Mouse (Mus musculus): ENCODE measurements at regions not wholly inside any gene's neighbourhood (a gene's known extent, or its start where the extent isn't known, plus 50 kb on each side); places are given as distances from the start of the nearest gene placed in this dataset.
A peak's percentile ranks its signal among the peaks of the same experiment; 100 is the strongest.

GRCm38 (mm10) chr15:71240647-71241351 lies 2593.6 kb upstream of the Gm6569 start:
- H3K9me3 ChIP-seq (replicated peaks), result no peaks in the 10 kb centered on the region
- H3K27me3 ChIP-seq (ENCODE audit: low read depth, poor library complexity, severe bottlenecking), result no peaks in the 10 kb centered on the region
- H3K4me3 ChIP-seq, result no peak overlapping the region
- no peaks in the 10 kb centered on the region for H3K4me1 ChIP-seq
- WGBS, result 45% methylated on average over 9 of the region's 9 CpGs
- no peaks in the 10 kb centered on the region for H3K36me3 ChIP-seq
- peak; percentile 79 for DNase-seq (ENCODE audit: low spot score)
- H3K27ac ChIP-seq (replicated peaks), result no peak overlapping the region

GRCm38 (mm10) chr15:71243539-71243938 lies 2590.8 kb upstream of the Gm6569 start:
- WGBS, result 88% methylated on average over 9 of the region's 9 CpGs
- H3K27ac ChIP-seq (replicated peaks), result no peak overlapping the region
- no peaks in the 10 kb centered on the region for H3K27me3 ChIP-seq (ENCODE audit: low read depth, poor library complexity, severe bottlenecking)
- no peak overlapping the region for H3K4me3 ChIP-seq
- DNase-seq (ENCODE audit: low spot score), result no peak
- no peaks in the 10 kb centered on the region for H3K4me1 ChIP-seq
- H3K36me3 ChIP-seq, result no peaks in the 10 kb centered on the region
- no peaks in the 10 kb centered on the region for H3K9me3 ChIP-seq (replicated peaks)

- no peaks in the 10 kb centered on the region for H3K27me3 ChIP-seq (ENCODE audit: low read depth, poor library complexity, severe bottlenecking)
- no peak overlapping the region for H3K27ac ChIP-seq (replicated peaks)
- H3K9me3 ChIP-seq (replicated peaks), result no peaks in the 10 kb centered on the region
- 94% methylated on average over 2 of the region's 2 CpGs for WGBS
- no peaks in the 10 kb centered on the region for H3K36me3 ChIP-seq
- no peak for DNase-seq (ENCODE audit: low spot score)
- H3K4me1 ChIP-seq, result no peaks in the 10 kb centered on the region
- H3K4me3 ChIP-seq, result no peak overlapping the region
Observed at GRCm38 (mm10) chr15:71275876-71276565, 2558.3 kb upstream of the Gm6569 start.

GRCm38 (mm10) chr15:71276566-71276912 lies 2557.8 kb upstream of the Gm6569 start:
- H3K27ac ChIP-seq (replicated peaks), result no peak overlapping the region
- WGBS, result 80% methylated on average over 2 of the region's 2 CpGs
- no peaks in the 10 kb centered on the region for H3K4me1 ChIP-seq
- no peaks in the 10 kb centered on the region for H3K36me3 ChIP-seq
- no peaks in the 10 kb centered on the region for H3K27me3 ChIP-seq (ENCODE audit: low read depth, poor library complexity, severe bottlenecking)
- H3K9me3 ChIP-seq (replicated peaks), result no peaks in the 10 kb centered on the region
- no peak for DNase-seq (ENCODE audit: low spot score)
- H3K4me3 ChIP-seq, result no peak overlapping the region

GRCm38 (mm10) chr15:71277388-71277787 lies 2557.0 kb upstream of the Gm6569 start:
- H3K36me3 ChIP-seq, result no peaks in the 10 kb centered on the region
- H3K27me3 ChIP-seq (ENCODE audit: low read depth, poor library complexity, severe bottlenecking), result no peaks in the 10 kb centered on the region
- DNase-seq (ENCODE audit: low spot score), result no peak
- no peaks in the 10 kb centered on the region for H3K4me1 ChIP-seq
- H3K9me3 ChIP-seq (replicated peaks), result no peaks in the 10 kb centered on the region
- 84% methylated on average over 2 of the region's 2 CpGs for WGBS
- no peak overlapping the region for H3K4me3 ChIP-seq
- H3K27ac ChIP-seq (replicated peaks), result no peak overlapping the region

- WGBS, result 95% methylated on average over 3 of the region's 3 CpGs
- Histone ChIP-seq H3K4me1 (no peaks in the 10 kb centered on the region), H3K36me3 (no peaks in the 10 kb centered on the region), H3K27ac (replicated peaks) (no peak overlapping the region), H3K9me3 (replicated peaks) (no peaks in the 10 kb centered on the region), H3K4me3 (no peak overlapping the region), H3K27me3 (ENCODE audit: low read depth, poor library complexity, severe bottlenecking) (no peaks in the 10 kb centered on the region)
- no peak for DNase-seq (ENCODE audit: low spot score)
Observed at GRCm38 (mm10) chr15:71283775-71284174, 2550.6 kb upstream of the Gm6569 start.

- no peak overlapping the region for H3K4me3 ChIP-seq
- no peaks in the 10 kb centered on the region for H3K36me3 ChIP-seq
- H3K27me3 ChIP-seq (ENCODE audit: low read depth, poor library complexity, severe bottlenecking), result no peaks in the 10 kb centered on the region
- H3K4me1 ChIP-seq, result no peaks in the 10 kb centered on the region
- DNase-seq (ENCODE audit: low spot score), result no peak
- no peak overlapping the region for H3K27ac ChIP-seq (replicated peaks)
- no peaks in the 10 kb centered on the region for H3K9me3 ChIP-seq (replicated peaks)
Observed at GRCm38 (mm10) chr15:71302541-71302940, 2531.8 kb upstream of the Gm6569 start.

- no peak overlapping the region for H3K27ac ChIP-seq (replicated peaks)
Observed at GRCm38 (mm10) chr15:71310230-71310629, 2524.1 kb upstream of the Gm6569 start.

GRCm38 (mm10) chr15:71326596-71326995 lies 2507.8 kb upstream of the Gm6569 start:
- H3K36me3 ChIP-seq, result no peaks in the 10 kb centered on the region
- 85% methylated on average over 3 of the region's 3 CpGs for WGBS
- DNase-seq (ENCODE audit: low spot score), result no peak

More at GRCm38 (mm10) chr15:71310230-71310629, 2524.1 kb upstream of the Gm6569 start:
- Histone ChIP-seq H3K4me1 (no peaks in the 10 kb centered on the region), H3K4me3 (no peak overlapping the region), H3K9me3 (replicated peaks) (no peaks in the 10 kb centered on the region), H3K27me3 (ENCODE audit: low read depth, poor library complexity, severe bottlenecking) (no peaks in the 10 kb centered on the region), H3K36me3 (no peaks in the 10 kb centered on the region)
- DNase-seq (ENCODE audit: low spot score), result no peak
- 75% methylated on average over 3 of the region's 3 CpGs for WGBS

GRCm38 (mm10) chr15:71358189-71358790 lies 2476.1 kb upstream of the Gm6569 start:
- Histone ChIP-seq H3K9me3 (replicated peaks) (no peaks in the 10 kb centered on the region), H3K27ac (replicated peaks) (no peak overlapping the region), H3K4me1 (peaks cover 8% of the 10 kb centered on the region; the same call in 1 of the 2 replicates), H3K36me3 (no peaks in the 10 kb centered on the region), H3K27me3 (ENCODE audit: low read depth, poor library complexity, severe bottlenecking) (no peaks in the 10 kb centered on the region), H3K4me3 (no peak overlapping the region)
- 40% methylated on average over 4 of the region's 4 CpGs for WGBS
- DNase-seq (ENCODE audit: low spot score), result peak; percentile 11

More at GRCm38 (mm10) chr15:71326596-71326995, 2507.8 kb upstream of the Gm6569 start:
- Histone ChIP-seq H3K4me1 (no peaks in the 10 kb centered on the region), H3K4me3 (no peak overlapping the region), H3K9me3 (replicated peaks) (no peaks in the 10 kb centered on the region), H3K27ac (replicated peaks) (no peak overlapping the region), H3K27me3 (ENCODE audit: low read depth, poor library complexity, severe bottlenecking) (no peaks in the 10 kb centered on the region)

- no peak overlapping the region for H3K27ac ChIP-seq (replicated peaks)
- no peaks in the 10 kb centered on the region for H3K36me3 ChIP-seq
- peak; percentile 14 for DNase-seq (ENCODE audit: low spot score)
- H3K27me3 ChIP-seq (ENCODE audit: low read depth, poor library complexity, severe bottlenecking), result no peaks in the 10 kb centered on the region
- 67% methylated on average over 3 of the region's 3 CpGs for WGBS
- no peak overlapping the region for H3K4me3 ChIP-seq
- no peaks in the 10 kb centered on the region for H3K9me3 ChIP-seq (replicated peaks)
- H3K4me1 ChIP-seq, result no peaks in the 10 kb centered on the region
Observed at GRCm38 (mm10) chr15:71375775-71376174, 2458.6 kb upstream of the Gm6569 start.

Data from midbrain, embryonic 10.5 days (tissue).